20 mouse cellular contexts compared by ENCODE assay signal in genomic region chr16:14112742-14113141, GRCm38 (mm10). TPM values are rescaled to one million over a fixed set of nuclear protein-coding genes. Genes with fewer than 3 reads are reported as not detected.
DNase-seq lines count a peak whose midpoint lies in the region; ATAC-seq and TF ChIP-seq lines count a peak whose summit lies in the region.
"Had no signal": no experiment of that assay in that cellular context is flagged by ENCODE, and none has a peak within 500 bp of the region (broad histone marks: within the 10 kb centered on the region; RNA-seq: fewer than 3 reads in every experiment).

No protein-coding gene starts in this region.

- peaks cover 70% of the 10 kb centered on the region for H3K36me3 ChIP-seq in liver, adult 2 months (ENCODE audit: control insufficient read depth, insufficient read depth, low read length)
- peaks cover 83% of the 10 kb centered on the region for H3K36me3 ChIP-seq in liver, embryonic 12.5 days

- 90% methylated on average over 3 of the region's 3 CpGs for WGBS in liver, adult 2 months
- 85% methylated on average over 3 of the region's 3 CpGs for WGBS in liver, embryonic 12.5 days (ENCODE audit: insufficient replicate concordance)

- TF ChIP-seq POLR2A in liver, adult 2 months (IDR thresholded peaks at IDR 0.05; ENCODE audit: extremely low read depth, insufficient read depth, low read length): no peak

- no peaks in the 10 kb centered on the region for H3K79me2 ChIP-seq in liver, adult 2 months (ENCODE audit: control insufficient read depth, insufficient read depth, low read length)

- no peak for TF ChIP-seq CTCF in liver, adult 2 months (IDR thresholded peaks at IDR 0.05; ENCODE audit: low read depth, low read length)

- ATAC-seq in liver, embryonic 12.5 days: no peak
- ATAC-seq in megakaryocyte, adult 5-6 weeks (ENCODE audit: poor library complexity, severe bottlenecking): peak; percentile 57
- ATAC-seq: forebrain, embryonic 13.5 days; forebrain, postnatal 0 days had no signal

- no peak overlapping the region for H3K4me2 ChIP-seq in liver, embryonic 12.5 days
- H3K4me2 ChIP-seq: embryonic facial prominence, embryonic 13.5 days; forebrain, embryonic 13.5 days; heart, embryonic 12.5 days; hindbrain, embryonic 15.5 days had no signal

- no peaks in the 10 kb centered on the region for H3K4me1 ChIP-seq in liver, adult 2 months (ENCODE audit: control insufficient read depth, insufficient read depth, low read length)
- no peaks in the 10 kb centered on the region for H3K4me1 ChIP-seq in liver, embryonic 12.5 days
- H3K4me1 ChIP-seq: embryonic facial prominence, embryonic 13.5 days; forebrain, embryonic 13.5 days; hindbrain, embryonic 15.5 days had no signal

- no peaks in the 10 kb centered on the region for H3K27me3 ChIP-seq in liver, adult 2 months (ENCODE audit: control insufficient read depth, insufficient read depth, low read length)
- H3K27me3 ChIP-seq in liver, embryonic 12.5 days (replicated peaks): no peaks in the 10 kb centered on the region
- H3K27me3 ChIP-seq: embryonic facial prominence, embryonic 13.5 days; forebrain, embryonic 13.5 days; heart, embryonic 12.5 days; hindbrain, embryonic 15.5 days had no signal

- H3K9me3 ChIP-seq in liver, embryonic 12.5 days (replicated peaks): no peaks in the 10 kb centered on the region
- H3K9me3 ChIP-seq: embryonic facial prominence, embryonic 13.5 days; forebrain, embryonic 13.5 days; heart, embryonic 12.5 days; hindbrain, embryonic 15.5 days had no signal

- H3K9ac ChIP-seq in liver, adult 2 months (ENCODE audit: low read depth, low read length): no peak overlapping the region
- no peak overlapping the region for H3K9ac ChIP-seq in liver, embryonic 12.5 days
- H3K9ac ChIP-seq: embryonic facial prominence, embryonic 13.5 days; forebrain, embryonic 13.5 days; forebrain, postnatal 0 days; heart, embryonic 12.5 days; hindbrain, embryonic 15.5 days had no signal

- H3K27ac ChIP-seq in liver, adult 2 months (replicated peaks; ENCODE audit: insufficient read depth, low read depth, low read length): no peak overlapping the region
- H3K27ac ChIP-seq in liver, embryonic 12.5 days: no peak overlapping the region
- H3K27ac ChIP-seq: embryonic facial prominence, embryonic 13.5 days; forebrain, embryonic 13.5 days; hindbrain, embryonic 15.5 days had no signal

- no peak overlapping the region for H3K4me3 ChIP-seq in liver, adult 2 months (ENCODE audit: insufficient read depth, low read depth, low read length)
- no peak overlapping the region for H3K4me3 ChIP-seq in liver, embryonic 12.5 days
- H3K4me3 ChIP-seq: embryonic facial prominence, embryonic 13.5 days; forebrain, embryonic 13.5 days; heart, embryonic 12.5 days; hindbrain, embryonic 15.5 days had no signal

- peak; percentile 5 for DNase-seq in heart, adult 8-10 months (ENCODE audit: low spot score)
- no peak for DNase-seq in heart, adult 9 months (ENCODE audit: low spot score in 2 of 2)
- DNase-seq in liver, adult 2 months (ENCODE audit: extremely low read depth, low read depth, low spot score): peak; percentile 15
- peak; percentile 26 for DNase-seq in brain, adult 2 months (ENCODE audit: low read depth, low spot score)
- no peak for DNase-seq in spleen, postnatal 10 days (ENCODE audit: low spot score in 2 of 2)
- no peak for DNase-seq in kidney, adult 18-20 months
- DNase-seq: adrenal gland, adult 2 months; adrenal gland, postnatal 25 days; cerebellum, adult 11-12 months; cerebellum, adult 9-11 months; cerebellum, postnatal 36 days; forebrain, postnatal 0 days; gastrocnemius, postnatal 14 days; heart, postnatal 36 days had no signal

RNA-seq across cellular contexts. Expression of gene Nde1, which starts 50.3 kb away (rescaled TPM):
- total RNA-seq in heart, adult 8-10 months (2022): 10 to 100 TPM; 28.2 to 30.3 (median 29.6) TPM
- total RNA-seq in liver, adult 2 months (2014; rRNA removed): 9.4 and 12.3 TPM in 2 replicates
- polyA plus RNA-seq in liver, adult 2 months (2012; rRNA removed): 14.4 and 14.5 TPM in 2 replicates
- 70.0 and 70.2 TPM in 2 replicates for polyA plus RNA-seq in liver, embryonic 12.5 days (2016; fragmentation: Nextera tagmentation; extraction: Ambion mirVana)
- 41.4 and 42.3 TPM in 2 replicates for total RNA-seq in megakaryocyte, adult 5-6 weeks (2015)
- 73.0 and 88.6 TPM in 2 replicates for total RNA-seq in megakaryocyte, adult 5-6 weeks (2017)

RNA-seq across cellular contexts. Expression of gene Marf1, which starts 50.4 kb away (rescaled TPM):
- 10 to 100 TPM; 32.8 to 38.0 (median 35.4) TPM for total RNA-seq in heart, adult 8-10 months (2022)
- total RNA-seq in liver, adult 2 months (2014; rRNA removed): 26.4 and 36.2 TPM in 2 replicates
- 10.7 and 11.3 TPM in 2 replicates for polyA plus RNA-seq in liver, adult 2 months (2012; rRNA removed)
- 6.4 and 6.6 TPM in 2 replicates for polyA plus RNA-seq in liver, embryonic 12.5 days (2016; fragmentation: Nextera tagmentation; extraction: Ambion mirVana)
- total RNA-seq in megakaryocyte, adult 5-6 weeks (2015): 41.1 and 46.4 TPM in 2 replicates
- total RNA-seq in megakaryocyte, adult 5-6 weeks (2017): 27.9 and 34.8 TPM in 2 replicates

Comparison
In these comparisons a context has a peak if more than half of its experiments do, and no peak if none do; other contexts are left out.
1. DNase-seq: peak in heart, adult 8-10 months (single experiment), liver, adult 2 months (single experiment) and brain, adult 2 months (single experiment); none in heart, adult 9 months (0 of 2), spleen, postnatal 10 days (0 of 2) and kidney, adult 18-20 months (single experiment).